Mouse (Mus musculus) heart, postnatal 0 days (tissue): ENCODE measurements around the gene Hepacam.

Source experiments
- CTCF ChIP-seq: IDR thresholded peaks from 2 replicates; pipeline ENCODE4 v1.5.1; 2016; ENCODE audit warnings: antibody characterized with exemption, control low read depth, low read depth
- EP300 ChIP-seq: IDR thresholded peaks from 2 replicates; pipeline ENCODE4 v1.6.1; 2016; ENCODE audit warnings: antibody characterized with exemption, low read depth

GRCm38 (mm10) chr9:37393482-37394131 is 26.5 kb downstream of the Hepacam start:
- TF ChIP-seq CTCF (no peak), EP300 (no peak)
